Mouse (Mus musculus) embryonic facial prominence, embryonic 14.5 days (tissue): Measurements from ENCODE around the gene Scd4. TPM values are rescaled to one million over a fixed set of nuclear protein-coding genes. Genes with fewer than 3 reads are reported as not detected.

ENCODE experiments used
- ATAC-seq: fragments of 200-750 bp; cut with Nextera tagmentation; 2 replicates; pipeline ENCODE4 v1.8.0; 2017; ENCODE audit warnings: low read depth, moderate number of reproducible peaks, moderate TSS enrichment
- DNase-seq: peaks from one replicate; pipeline ENCODE4 v3.0.0-alpha.2; 2015; ENCODE audit warnings: low spot score
- H3K27ac ChIP-seq: fragments of 300-500 bp; sonication (generic); replicated peaks from 2 replicates; pipeline ENCODE4 v1.5.1; 2014; ENCODE audit warnings: low read depth, mild to moderate bottlenecking, low read length, moderate library complexity
- H3K27me3 ChIP-seq: fragments of 300-500 bp; sonication (generic); replicated peaks from 2 replicates; pipeline ENCODE4 v1.6.1; 2014; ENCODE audit warnings: low read length; ENCODE audit not compliant: control insufficient read depth, insufficient read depth
- H3K36me3 ChIP-seq: fragments of 300-500 bp; sonication (generic); 2 replicates; pipeline ENCODE4 v1.6.1; 2014; ENCODE audit warnings: low read length, mixed read lengths; ENCODE audit not compliant: control insufficient read depth, insufficient read depth
- H3K4me1 ChIP-seq: fragments of 300-500 bp; sonication (generic); 2 replicates; pipeline ENCODE4 v1.6.1; 2014; ENCODE audit warnings: antibody characterized with exemption, low read length; ENCODE audit not compliant: control insufficient read depth, insufficient read depth
- H3K4me2 ChIP-seq: fragments of 300-500 bp; sonication (generic); 2 replicates; pipeline ENCODE4 v1.6.1; 2014; ENCODE audit warnings: low read depth, mild to moderate bottlenecking, low read length, moderate library complexity, mixed read lengths
- H3K4me3 ChIP-seq: fragments of 300-500 bp; sonication (generic); 2 replicates; pipeline ENCODE4 v1.5.1; 2014; ENCODE audit warnings: low read depth, mild to moderate bottlenecking, low read length
- H3K9ac ChIP-seq: fragments of 300-500 bp; sonication (generic); 2 replicates; pipeline ENCODE4 v1.6.1; 2014; ENCODE audit warnings: low read depth, mild to moderate bottlenecking, low read length, moderate library complexity, mixed read lengths
- H3K9me3 ChIP-seq: fragments of 300-500 bp; sonication (generic); 2 replicates; pipeline ENCODE4 v1.6.1; 2016; ENCODE audit warnings: low read length; ENCODE audit not compliant: control insufficient read depth
- WGBS: fragments of 180-500 bp; shearing (Covaris S2); extraction: QIAGEN DNeasy Blood & Tissue Kit; methylation state at CpG from one replicate; pipeline ENCODE4 v1.1.7; 2014; 5-methylcytosine and 5-hydroxymethylcytosine counted together
- polyA plus RNA-seq: library from polyadenylated mRNA; unstranded; fragments of >200 nt; fragmentation: Nextera tagmentation; extraction: Ambion mirVana; gene quantifications from 2 replicates; pipeline ENCODE4 v1.2.1, GENCODE M21; 2014

Scd4 gene
- polyA plus RNA-seq: 0.37 and 0.51 TPM in 2 replicates

DNA sequence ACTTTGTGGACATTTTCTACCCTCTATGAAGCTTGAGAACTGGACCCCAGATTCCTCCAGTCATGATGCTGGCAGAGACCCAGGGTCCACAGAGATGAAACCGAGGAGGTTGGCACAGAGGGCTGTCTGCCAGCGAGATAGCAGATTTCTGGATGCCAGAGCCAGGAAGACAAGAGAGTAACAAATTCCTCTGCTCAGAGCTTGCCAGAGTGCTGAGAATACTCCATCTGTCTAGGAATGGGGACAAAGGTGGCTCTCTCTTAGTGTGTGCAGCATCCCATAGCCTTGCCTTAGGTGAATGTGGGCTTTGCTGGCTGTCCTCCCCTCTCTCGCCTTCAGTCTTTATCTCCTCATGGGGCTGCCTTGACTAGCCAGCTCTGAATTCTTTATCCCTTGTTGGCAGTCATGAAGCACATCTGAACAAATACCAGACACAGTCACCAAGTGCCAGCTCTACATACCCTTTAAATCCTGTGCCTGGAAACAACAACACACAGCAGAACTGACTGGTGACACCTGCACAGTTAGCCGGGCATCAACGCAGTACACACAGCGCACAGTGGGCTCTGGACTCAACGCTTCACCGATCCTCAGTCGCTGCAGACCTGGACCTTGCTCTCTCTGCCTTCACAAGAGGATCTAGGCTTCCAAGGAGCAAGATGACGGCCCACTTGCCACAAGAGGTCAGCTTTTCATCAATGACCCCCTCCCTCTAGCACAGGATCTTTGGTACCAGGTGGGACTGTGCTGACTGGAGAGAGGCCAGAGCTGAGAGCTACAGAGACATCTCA is at the start of gene Scd4:
Scd4 (plus strand) TSS at position 260 of the 791 bp plus-strand sequence.
- Histone ChIP-seq H3K9me3 (no peaks in the 10 kb centered on the region), H3K4me2 (no peak within 1 kb of the TSS), H3K9ac (no peak within 1 kb of the TSS), H3K27me3 (no peaks in the 10 kb centered on the region), H3K36me3 (no peaks in the 10 kb centered on the region), H3K4me3 (no peak within 1 kb of the TSS), H3K4me1 (peaks cover 3% of the 10 kb centered on the region), H3K27ac (no peak within 1 kb of the TSS)
- 85% methylated on average over 10 of the region's 10 CpGs for WGBS
- ATAC-seq: no peak
- DNase-seq: no peak

DNA sequence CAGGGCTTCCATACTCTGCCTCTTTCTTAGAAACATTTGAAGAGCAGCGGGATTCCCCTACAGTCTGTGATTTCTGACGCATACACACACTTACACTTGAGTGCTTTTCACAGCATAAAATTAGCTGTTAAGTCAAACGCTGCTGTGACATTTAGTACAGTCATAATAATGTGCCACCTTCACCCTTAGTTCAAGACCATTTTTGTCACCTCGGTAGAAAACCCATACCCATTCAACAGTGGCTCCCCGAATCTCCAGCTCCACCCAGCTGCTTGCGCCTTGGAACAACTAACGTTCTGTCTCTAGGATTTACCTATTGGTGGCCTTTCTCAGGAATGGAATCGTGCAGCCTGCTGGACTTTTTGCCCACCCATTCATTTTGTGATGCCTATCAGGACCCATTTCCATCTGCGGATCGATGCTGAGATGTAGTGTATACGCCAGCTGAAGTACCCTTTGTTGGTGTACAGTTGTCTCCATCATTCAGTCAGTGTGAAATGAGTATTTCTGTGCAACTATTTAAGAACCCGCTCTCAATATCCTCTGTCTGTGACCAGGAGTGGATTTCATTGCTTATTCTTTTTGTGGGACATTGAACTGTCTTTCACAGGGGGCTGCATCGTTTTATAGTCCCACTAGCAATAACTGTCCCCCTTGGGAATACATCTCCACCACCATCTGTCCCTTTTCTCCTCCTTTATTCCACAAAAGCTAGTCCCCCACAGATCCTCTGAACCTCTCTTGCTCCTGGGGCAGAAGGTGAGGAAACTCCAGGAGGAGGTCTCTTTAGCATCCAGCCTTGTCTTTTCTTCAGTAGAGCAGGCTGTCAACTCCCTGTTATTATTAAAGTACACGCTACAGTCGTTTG is 49.5 kb upstream of the Scd4 start:
- Histone ChIP-seq H3K27ac (peak overlapping the region; percentile 96), H3K9me3 (no peaks in the 10 kb centered on the region), H3K36me3 (no peaks in the 10 kb centered on the region), H3K9ac (peak overlapping the region; percentile 67), H3K4me3 (peak overlapping the region; percentile 45), H3K27me3 (no peaks in the 10 kb centered on the region), H3K4me2 (peak overlapping the region; percentile 88), H3K4me1 (peaks cover 42% of the 10 kb centered on the region)
- 32% methylated on average over 15 of the region's 15 CpGs for WGBS
- ATAC-seq (no peak), DNase-seq (no peak)

DNA sequence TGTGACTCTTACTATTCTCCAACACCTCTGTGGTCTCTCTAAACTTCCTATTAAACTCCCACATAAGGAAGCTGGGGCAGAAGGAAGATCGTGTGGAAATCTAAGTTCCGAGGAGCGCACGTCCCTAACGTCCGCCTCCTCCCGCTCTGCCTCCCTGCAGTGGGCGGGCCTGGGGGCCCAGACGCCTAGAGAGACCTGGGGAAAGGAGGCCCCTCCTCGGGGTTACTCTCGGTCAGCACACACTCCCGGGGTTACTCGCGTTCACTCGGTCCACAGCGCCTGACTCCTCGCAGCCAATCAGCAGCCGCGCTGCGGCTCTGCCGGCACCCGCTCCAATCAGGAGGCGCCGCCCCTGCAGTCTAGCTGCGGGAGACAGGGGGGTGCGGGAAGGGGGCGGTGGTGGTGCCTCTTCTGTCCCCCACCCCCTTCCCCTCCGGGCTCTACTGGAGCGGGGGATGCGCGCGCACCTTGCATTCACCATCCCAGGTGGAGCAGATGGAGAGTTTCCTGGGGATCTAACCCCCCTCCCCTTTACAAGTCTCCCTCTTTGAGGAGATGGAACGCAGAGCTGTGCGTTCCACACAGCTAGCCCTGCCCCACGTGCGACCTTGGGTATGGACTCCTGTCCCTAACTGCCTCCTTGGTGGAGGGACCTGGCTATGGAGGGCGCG is 48.7 kb upstream of the Scd4 start:
- Histone ChIP-seq H3K4me2 (peak overlapping the region; percentile 88), H3K36me3 (no peaks in the 10 kb centered on the region), H3K27me3 (no peaks in the 10 kb centered on the region), H3K4me1 (peaks cover 42% of the 10 kb centered on the region), H3K4me3 (peak overlapping the region; percentile 45), H3K27ac (peak overlapping the region; percentile 96), H3K9ac (peak overlapping the region; percentile 67), H3K9me3 (no peaks in the 10 kb centered on the region)
- ATAC-seq (peak; percentile 99), DNase-seq (peak; percentile 99)
- WGBS: under 1% methylated on average over 34 of the region's 38 CpGs

DNA sequence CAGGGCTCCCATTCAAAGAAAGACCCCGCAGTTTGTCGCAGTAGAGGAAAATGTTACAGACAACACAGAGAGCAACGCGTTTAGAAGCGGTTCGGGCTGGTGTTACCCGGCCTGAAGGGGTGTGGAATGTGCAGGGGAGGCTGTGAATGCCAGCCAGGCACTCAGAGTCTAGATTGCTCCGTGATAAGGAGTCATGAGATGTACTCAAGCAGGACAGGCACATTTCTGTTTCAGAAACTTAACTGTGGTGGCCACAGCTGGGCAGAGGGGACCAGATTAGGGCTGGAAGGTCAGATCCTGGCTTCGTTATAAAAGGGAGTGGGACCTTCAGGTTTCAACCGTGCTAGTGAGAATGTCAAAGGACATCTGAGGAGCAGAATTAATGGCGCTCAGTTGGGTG is 48.2 kb upstream of the Scd4 start:
- H3K9ac ChIP-seq: peak overlapping the region; percentile 67
- 1% methylated on average over 11 of the region's 11 CpGs for WGBS
- H3K27ac ChIP-seq: peak overlapping the region; percentile 96
- H3K4me1 ChIP-seq: peaks cover 42% of the 10 kb centered on the region
- H3K27me3 ChIP-seq: no peaks in the 10 kb centered on the region
- H3K4me3 ChIP-seq: peak overlapping the region; percentile 45
- peak overlapping the region; percentile 88 for H3K4me2 ChIP-seq
- ATAC-seq: peak; percentile 34
- H3K36me3 ChIP-seq: no peaks in the 10 kb centered on the region
- peak; percentile 80 for DNase-seq
- no peaks in the 10 kb centered on the region for H3K9me3 ChIP-seq

DNA sequence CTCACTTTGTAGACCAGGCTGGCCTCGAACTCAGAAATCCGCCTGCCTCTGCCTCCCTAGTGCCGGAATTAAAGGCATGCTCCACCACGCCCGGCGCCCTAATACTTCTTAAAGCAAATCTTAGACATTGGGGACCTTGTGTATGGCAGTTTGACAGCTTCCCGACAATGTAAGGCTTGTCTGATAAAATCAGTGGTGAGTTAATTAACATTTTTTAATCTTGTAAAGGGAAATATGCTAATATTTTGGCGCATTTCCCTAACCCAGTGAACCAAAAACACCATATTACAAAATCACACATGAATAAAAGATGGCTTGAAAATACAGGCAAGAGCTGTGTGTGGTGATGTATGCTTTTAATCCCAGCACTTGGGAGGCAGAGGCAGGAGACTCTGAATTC is 47.3 kb upstream of the Scd4 start:
- ATAC-seq (no peak), DNase-seq (no peak)
- Histone ChIP-seq H3K27me3 (no peaks in the 10 kb centered on the region), H3K4me1 (peaks cover 37% of the 10 kb centered on the region), H3K9ac (no peak overlapping the region), H3K4me3 (no peak overlapping the region), H3K27ac (no peak overlapping the region), H3K9me3 (no peaks in the 10 kb centered on the region), H3K36me3 (no peaks in the 10 kb centered on the region), H3K4me2 (no peak overlapping the region)
- 92% methylated on average over 8 of the region's 8 CpGs for WGBS

DNA sequence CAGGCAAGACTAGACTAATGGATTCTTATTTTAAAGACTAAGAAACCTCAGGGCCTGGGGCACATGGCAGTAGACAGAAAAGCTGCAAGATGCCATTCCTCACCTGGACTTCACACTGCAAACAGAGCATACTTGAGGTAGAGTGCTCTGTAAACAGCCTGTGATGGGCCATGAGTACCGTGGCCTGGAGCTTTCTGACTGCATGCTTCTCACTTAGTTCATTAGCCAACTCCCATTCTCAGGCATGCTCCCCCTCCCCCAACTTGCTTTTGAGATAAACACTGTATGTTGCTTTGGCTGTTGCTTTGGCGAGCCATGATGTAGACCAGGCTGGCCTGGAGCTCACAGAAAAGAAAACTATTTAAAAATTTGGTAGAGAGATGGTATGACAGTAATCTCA is 46.8 kb upstream of the Scd4 start:
- DNase-seq (no peak), ATAC-seq (no peak)
- no peak overlapping the region for H3K4me3 ChIP-seq
- no peak overlapping the region for H3K9ac ChIP-seq
- H3K36me3 ChIP-seq: no peaks in the 10 kb centered on the region
- WGBS: 54% methylated on average over 2 of the region's 2 CpGs
- peaks cover 31% of the 10 kb centered on the region for H3K4me1 ChIP-seq
- H3K27me3 ChIP-seq: no peaks in the 10 kb centered on the region
- H3K9me3 ChIP-seq: no peaks in the 10 kb centered on the region
- H3K27ac ChIP-seq: no peak overlapping the region
- H3K4me2 ChIP-seq: no peak overlapping the region

DNA sequence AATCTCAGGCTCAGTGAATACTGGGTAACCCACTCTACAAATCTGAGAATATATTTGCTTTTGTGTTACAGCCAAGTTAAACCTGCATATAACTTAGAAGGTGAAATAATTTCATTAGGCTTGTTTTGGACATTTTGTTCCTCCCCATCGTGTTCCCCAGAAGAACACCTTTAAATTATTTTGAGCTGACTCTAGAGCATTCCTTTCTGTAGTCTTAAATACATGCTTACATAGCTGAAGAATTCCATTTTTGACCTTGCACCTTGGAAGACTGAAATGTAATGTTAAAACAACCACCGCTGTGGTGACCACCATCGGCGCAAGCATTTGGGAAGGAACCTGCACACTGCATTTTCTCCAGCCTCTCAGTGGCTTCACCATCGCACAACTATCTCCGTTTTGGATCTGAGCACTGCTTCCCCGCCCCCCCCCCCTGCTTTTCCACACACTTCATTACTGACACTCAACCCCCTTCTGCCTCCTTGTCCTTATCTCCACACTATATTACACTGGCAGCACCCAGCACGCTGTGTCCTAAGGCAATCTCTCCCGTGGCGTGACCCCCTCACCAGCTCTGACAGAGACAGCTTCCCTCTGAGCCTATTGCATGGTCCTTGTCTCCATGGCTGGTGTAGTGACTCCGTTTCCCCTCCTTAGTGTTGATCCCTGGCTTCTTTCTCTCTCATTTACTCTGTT is 45.3 kb upstream of the Scd4 start:
- Histone ChIP-seq H3K27me3 (no peaks in the 10 kb centered on the region), H3K9ac (no peak overlapping the region), H3K4me1 (peaks cover 23% of the 10 kb centered on the region), H3K27ac (no peak overlapping the region), H3K4me2 (no peak overlapping the region), H3K36me3 (no peaks in the 10 kb centered on the region), H3K4me3 (no peak overlapping the region), H3K9me3 (no peaks in the 10 kb centered on the region)
- no peak for DNase-seq
- WGBS: 64% methylated on average over 11 of the region's 11 CpGs
- no peak for ATAC-seq

DNA sequence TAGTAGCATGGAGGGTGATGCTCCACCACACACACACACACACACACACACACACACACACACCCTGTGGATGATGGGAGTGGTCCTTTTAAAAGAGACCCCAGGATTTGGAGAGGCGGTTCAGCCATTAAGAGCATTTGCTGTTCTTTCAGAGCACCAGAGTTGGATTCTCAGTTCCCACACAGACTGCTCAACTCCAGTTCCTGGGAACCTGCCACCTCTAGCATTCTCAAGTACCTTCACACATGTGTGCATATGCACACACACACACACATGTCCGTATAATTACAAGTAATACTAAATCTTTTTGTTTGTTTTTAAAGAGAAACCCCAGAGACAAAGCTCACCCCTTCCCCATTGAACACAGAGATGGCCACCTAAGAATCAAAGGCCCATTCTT is 40.8 kb upstream of the Scd4 start:
- no peaks in the 10 kb centered on the region for H3K9me3 ChIP-seq
- no peak overlapping the region for H3K27ac ChIP-seq
- no peak overlapping the region for H3K4me3 ChIP-seq
- DNase-seq: no peak
- H3K9ac ChIP-seq: no peak overlapping the region
- no peak overlapping the region for H3K4me2 ChIP-seq
- H3K27me3 ChIP-seq: no peaks in the 10 kb centered on the region
- WGBS: 73% methylated on average over 2 of the region's 2 CpGs
- peaks cover 17% of the 10 kb centered on the region for H3K4me1 ChIP-seq
- no peak for ATAC-seq
- peaks cover 23% of the 10 kb centered on the region for H3K36me3 ChIP-seq
